Mouse (Mus musculus): ENCODE measurements around the gene Gm42688.

Gm42688 gene

DNA sequence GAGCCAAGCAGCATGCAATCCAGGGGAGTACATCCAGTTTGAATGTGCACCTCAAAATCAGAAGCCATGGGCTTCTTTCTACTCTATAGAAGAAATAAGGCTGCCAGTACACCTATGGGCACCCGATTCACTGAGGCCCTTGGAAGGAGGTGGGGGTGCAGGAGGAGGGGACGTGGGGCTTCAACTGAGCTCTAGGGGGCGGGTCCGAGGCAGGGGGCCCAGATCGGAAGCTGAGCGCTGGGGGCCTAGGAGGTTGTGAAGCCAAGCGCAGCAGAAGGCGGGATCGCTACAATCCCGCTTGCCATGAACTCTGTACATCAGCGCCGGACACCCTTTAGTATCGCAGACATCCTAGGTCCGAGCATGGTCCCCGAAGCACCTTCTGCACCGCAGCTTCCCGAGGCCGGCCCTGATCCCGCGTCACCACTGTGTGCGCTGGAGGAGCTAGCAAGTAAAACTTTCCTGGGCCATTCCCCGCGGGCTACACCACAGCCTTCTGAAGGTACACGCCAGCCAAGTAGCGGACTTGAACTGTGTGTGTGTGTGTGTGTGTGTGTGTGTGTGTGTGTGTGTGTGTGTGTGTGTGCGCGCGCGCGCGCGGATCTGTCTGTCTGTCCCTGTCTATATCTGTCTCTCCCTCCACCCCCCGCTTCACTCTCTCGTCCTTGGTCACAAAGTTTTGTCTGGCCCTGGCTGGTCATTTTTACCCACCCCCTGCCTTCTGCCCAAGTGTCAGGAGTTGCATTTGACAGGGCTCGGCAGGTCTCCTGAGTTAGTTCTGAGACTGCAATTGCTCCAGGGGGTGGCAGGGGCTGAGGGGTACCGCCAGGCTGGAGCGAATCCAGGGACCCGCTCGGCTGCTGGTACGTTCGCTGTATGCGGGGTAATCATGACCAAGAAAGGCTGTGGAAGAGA is 15.0 kb upstream of the Gm42688 start, which contains the start of gene Lbx2:
Gene Lbx2, plus strand, starts transcription at position 247 of the 915 bp plus-strand sequence.
- peak; percentile 54 for DNase-seq

DNA sequence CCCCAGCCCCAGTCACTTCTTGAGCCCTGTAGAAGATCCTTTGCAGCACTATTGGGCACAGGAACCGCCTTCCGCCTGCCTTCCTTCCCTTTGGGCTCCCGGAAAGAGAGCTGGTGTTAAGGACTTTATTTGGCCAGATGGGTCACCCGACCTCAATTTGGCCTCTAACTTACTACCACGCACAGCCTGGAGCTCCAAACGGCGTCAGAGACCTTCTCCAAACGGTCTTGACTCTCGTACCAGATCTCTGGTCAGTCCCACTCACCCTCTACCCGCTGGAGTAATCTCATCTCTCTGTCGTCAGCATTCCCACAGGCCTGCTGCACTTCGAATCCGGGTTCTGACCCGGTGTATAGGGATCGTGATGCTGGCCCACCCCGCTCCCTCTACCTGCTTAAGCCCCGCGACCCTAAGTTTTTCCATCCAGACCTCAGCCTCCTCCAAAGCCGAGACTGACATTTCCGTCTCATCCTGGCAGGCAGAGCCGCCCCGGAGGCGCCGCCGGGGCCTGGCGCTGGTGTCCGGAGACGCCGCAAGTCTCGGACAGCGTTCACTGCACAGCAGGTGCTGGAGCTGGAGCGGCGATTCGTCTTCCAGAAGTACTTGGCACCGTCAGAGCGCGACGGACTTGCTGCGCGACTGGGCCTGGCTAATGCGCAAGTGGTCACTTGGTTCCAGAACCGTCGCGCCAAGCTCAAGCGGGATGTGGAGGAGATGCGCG is 14.1 kb upstream of the Gm42688 start:
- DNase-seq, result no peak

DNA sequence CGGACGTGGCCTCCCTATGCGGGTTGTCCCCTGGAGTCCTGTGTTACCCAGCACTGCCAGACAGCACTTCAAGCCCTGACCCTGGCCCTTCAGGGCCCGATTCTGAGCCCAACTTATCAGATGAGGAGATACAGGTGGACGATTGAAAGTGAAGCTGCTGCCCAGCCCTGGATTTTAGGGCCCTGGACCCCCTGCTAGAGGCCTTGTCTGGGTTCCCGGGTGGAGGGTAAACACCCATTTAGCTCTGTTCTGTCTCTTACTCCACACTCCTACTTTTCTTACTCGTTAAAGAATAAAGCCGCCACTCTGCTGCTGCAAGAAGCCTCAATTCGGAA is 13.5 kb upstream of the Gm42688 start:
- no peak for DNase-seq

DNA sequence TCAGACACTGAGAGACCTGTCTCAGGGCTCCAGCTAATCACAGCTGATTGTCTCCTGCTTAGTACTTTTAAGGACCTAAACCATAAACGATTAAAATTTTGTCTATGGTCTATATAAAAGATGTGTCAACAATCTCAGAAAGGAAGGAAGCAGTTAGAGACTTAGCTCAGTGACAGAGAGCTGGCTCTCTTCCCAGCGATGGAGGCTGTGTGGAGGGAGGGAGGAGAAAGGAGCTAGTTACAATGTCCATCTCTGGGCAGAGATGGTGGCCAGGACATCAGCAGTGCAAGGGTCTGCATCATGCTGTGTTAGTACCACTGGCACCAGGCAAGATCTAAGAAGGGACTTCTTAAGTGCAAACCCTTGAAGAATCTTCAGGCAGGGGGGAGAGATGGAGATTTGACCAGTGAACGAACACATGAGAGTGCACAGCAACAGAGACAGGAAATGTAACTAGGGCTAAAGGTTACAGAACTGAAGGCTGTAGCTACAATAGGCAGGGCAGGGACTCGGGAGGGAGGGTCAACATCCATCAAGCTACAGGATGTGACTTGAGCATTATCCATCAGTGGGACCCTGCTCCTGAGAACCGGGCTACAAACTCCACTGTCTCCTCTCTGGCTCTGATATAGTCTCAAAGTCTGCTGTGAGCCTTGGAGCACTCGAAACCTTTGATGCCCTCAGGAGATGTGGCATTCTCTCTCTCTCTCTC is 8.8 kb upstream of the Gm42688 start:
- no peak for DNase-seq

DNA sequence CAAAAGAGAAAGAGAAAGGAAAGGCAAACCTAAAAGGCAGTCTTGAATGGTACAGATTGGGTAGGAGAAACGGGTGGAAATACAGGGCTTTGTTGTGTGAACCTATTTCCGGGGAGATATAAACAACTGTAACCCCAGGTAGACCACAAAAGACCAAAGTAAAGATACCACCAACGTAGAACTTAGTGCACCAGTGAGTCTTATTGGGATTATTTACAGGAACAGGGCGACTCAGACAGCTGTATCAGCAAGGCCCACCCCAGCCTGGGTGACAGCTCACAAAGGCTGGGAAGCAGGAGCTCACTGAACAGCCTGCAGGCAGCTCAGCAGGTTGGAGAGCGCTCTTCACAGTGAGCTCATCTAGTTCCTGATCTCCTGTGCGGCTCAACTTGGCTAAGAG is 5.4 kb upstream of the Gm42688 start:
- DNase-seq, result peak; percentile 59

DNA sequence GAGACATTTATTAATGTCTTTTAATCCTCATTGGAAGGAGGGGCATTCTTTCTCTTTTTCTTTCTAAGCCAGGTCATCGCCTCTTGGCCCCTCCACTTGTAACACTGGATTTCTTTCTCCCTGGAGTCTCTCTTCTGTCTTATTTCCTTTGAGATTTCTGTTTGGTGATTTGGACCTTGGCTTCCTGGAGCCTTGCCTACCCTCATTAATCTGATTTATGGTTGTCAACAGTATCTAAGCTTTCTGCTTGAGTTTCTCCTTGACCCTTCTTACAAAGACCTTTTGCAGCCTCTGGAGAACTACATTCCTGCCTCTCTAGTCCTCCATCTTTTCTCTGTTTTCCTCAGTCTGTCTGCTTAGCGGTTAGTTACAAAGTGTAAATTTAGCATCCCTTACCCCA is 3.0 kb upstream of the Gm42688 start:
- DNase-seq, result no peak

DNA sequence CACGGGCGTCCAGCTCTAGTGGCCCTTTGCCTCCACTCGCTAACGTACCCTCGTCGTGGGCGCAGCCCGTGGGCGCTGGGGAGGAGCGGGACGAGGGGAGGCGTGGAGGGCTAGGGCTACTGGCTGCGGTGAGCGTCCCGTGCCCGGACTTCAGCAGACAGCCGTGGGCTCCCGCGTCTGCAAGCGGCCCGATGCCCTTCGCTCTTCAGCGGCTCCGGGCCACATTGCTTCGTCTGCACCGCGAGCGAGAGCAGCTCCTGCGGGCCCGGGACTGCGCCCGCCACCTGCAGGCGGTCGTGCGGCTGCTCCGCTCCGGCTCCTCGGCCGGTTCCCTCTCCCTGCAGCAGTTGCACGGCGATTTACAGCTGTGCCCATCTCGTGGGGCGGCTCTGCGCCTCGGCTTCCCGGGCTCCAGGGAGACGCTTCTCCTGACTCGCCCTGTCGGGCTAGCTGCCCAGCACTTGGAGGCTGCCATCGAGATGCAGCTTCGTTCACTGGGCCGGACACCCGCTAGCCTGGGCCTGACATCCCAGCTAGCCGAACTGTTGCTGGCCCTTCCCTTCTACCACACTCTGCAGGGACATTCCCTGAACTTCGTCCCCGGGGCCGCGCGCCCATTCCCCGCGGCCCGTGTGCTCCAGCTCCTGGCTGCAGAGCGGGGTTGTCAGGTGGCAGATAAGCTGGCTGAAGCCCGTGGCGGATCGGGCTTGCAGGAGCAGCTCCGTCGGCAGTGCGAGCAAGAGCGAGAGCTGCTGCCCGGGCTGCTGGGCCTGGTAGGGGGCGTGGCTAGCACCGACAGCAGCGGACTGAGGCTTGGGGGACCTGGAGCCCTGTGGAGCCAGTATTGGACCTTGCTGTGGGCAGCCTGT is 505 bp downstream of the Gm42688 start:
- peak; percentile 86 for DNase-seq

DNA sequence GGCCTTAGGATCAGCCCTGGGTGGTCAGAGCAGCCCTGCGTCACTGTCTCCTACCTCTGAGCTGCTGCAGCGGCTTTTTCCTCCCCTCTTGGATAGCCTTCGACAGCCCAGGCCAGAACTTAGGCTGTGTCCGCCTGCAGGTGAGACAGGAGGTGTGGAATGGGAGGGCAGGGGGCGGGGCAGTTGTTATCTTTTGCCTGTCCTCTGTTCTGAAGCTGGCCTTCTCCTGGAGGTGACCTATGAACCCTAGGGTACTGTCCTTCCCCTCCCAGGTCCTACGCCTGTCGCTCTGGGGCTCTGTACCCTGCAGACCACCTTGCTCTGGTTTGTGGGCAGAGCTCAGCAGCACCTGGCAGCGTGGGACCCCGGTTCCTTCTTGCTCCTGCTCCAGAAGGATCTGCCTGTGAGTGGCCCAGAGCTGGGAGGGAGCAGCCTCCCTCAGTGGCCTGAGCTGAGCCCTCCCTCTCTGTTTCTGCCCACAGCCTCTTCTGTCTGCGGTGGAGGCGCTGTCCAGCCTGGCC is 1.8 kb downstream of the Gm42688 start:
- no peak for DNase-seq

DNA sequence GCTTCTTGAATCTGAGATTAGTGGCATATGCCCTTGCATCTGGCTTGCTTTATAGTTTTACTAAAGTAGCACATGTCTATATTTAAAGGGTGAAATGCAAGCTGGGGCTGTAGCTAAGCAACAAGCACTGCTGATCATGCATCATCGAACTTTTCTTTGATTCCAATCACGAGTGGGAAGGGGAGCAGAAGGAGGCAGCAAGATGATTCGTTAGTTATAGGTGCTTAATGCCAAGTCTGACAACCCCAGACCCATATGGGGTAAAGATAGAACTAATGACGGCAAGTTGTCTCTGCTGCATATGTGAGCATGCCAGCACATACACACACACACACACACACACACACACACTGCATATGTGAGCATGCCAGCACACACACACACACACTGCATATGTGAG is 2.7 kb downstream of the Gm42688 start:
- no peak for DNase-seq

DNA sequence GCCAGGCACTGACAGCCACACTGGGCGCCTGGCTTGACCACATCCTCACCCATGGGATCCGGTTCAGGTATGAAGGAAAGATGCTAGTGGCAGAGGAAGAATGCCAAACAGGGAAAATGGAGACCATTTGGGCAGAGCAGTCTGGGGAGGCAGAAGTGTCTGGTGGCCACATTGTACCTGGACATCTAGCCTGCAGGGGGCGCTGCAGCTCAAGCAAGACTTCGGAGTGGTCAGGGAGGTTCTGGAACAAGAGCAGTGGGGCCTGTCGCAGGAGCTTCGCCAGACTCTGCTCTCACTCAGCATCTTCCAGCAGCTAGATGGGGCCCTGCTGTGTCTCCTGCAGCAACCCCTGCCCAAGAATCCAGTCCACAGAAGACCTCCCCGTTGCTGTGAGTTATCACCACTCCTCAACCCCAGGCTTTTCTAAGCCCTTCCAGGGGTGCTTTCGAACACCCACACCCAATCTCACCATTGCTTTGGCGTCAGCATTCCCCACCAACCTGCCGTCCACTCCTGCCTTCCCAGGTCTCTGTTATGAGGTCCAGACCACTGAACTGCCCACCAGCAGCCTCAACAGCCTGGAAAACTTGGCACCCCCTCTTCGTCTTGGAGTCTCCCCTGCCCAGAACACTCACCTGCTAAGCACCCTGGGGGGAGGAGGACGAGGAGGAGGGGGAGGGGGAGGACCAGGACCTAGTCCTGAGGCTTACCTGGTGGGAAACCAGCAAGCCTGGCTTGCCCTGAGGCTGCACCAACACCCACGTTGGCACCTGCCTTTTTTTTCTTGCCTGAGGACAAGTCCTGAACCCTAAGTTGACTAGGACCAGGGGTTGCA is 6.4 kb downstream of the Gm42688 start:
- peak; percentile 87 for DNase-seq

DNA sequence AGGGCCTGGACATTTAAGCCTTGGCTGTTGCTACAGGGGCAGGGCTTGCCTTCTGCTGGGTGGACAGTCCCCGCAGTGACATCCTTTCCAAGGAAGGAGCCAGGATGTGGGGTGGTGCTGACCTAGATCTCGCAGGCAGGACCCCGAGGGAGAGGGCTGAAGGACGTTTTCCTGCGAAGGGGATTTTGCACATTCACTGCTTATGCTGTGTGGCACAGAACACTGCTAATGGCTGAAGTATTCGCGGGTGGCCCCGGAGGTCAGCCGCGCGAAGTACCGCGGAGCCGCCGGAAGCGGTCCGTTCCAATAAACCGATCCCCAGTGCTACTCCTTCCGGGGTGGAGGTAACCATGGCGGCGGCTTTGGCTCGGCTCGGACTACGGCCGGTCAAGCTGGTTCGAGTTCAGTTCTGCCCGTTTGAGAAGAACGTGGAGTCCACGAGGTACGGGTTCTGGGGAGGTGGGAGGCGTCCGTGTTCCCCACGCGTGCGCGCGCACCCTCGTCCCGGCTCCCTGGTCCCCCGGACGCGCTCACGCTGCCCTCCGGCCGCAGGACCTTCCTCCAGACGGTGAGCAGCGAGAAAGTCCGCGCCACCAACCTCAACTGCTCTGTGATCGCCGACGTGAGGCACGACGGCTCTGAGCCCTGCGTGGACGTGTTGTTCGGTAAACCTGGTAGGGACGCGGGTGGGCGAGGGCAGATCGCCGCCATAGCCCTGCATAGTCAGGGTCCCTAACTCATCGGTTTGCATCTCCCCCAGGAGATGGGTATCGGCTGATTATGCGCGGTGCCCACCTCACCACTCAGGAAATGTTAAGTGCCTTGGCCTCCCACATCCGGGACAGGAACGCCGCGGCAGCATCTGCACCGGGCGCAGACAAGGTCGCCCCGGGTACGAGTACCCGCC is 7.6 kb downstream of the Gm42688 start, which contains the start of gene Mrpl53:
Gene Mrpl53, plus strand, starts transcription at position 279 of the 907 bp plus-strand sequence.
- DNase-seq, result peak; percentile 77

DNA sequence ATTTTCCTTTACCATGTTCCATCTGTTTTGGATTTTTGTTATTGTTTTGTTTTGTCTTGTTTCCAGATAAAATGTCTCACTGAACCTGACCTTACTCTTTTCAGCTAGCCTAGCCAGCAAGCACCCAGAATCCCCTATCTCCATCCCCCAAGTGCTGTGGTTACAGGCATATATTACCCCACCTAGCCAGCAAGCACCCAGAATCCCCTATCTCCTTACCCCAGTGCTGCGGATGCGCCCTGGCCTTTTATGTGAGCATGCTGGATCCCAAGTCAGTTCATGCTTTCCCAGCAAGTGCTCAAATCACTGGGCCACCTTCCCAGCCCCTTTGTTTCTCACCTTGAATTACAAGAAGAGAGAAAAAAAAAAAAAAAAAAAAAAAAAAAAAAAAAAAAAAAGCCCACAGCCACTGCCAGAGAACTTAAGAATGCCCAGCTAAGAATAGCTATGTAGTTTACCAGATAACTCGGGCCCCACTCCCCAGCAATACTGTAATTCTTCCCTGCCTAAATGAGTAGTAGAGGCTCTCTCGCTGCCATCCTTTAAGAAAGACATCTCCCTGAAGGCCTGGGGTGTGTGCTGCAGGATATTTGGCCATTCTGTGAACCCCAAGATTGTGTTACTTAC is 10.2 kb downstream of the Gm42688 start:
- no peak for DNase-seq

DNA sequence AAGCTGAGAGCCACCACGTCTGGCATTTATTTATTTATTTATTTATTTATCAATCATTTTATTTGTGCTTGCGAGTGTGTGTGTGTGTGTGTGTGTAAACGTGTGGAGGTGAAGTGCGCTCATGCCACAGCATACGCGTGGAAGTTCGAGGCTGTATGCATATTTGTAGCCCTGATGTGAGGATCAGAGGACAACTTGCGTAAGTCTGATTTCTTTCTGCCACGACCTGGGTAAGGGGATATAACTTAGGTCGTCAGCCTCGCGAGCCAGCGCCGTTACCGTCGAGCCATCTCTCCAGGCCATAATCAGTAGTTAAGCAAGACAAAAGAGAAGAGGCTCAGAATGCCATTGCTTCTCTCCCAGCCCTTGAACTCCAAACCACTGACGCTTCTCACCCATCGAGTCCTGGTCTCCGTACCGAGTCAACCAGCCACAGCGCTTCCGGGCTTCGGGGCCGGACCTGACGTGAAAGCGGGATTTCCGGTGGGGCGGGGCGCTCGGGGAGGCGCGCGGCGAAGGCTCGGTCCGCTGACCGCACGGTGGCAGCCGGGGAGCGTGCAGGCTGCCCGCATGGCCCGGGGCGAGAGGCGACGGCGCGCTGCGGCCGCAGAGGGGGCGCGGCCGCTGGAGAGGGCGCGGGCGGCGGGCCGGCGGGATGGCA is 13.7 kb downstream of the Gm42688 start, which contains the start of gene Mogs:
Gene Mogs, plus strand, starts transcription at position 486 of the 661 bp plus-strand sequence.
- peak; percentile 95 for DNase-seq

DNA sequence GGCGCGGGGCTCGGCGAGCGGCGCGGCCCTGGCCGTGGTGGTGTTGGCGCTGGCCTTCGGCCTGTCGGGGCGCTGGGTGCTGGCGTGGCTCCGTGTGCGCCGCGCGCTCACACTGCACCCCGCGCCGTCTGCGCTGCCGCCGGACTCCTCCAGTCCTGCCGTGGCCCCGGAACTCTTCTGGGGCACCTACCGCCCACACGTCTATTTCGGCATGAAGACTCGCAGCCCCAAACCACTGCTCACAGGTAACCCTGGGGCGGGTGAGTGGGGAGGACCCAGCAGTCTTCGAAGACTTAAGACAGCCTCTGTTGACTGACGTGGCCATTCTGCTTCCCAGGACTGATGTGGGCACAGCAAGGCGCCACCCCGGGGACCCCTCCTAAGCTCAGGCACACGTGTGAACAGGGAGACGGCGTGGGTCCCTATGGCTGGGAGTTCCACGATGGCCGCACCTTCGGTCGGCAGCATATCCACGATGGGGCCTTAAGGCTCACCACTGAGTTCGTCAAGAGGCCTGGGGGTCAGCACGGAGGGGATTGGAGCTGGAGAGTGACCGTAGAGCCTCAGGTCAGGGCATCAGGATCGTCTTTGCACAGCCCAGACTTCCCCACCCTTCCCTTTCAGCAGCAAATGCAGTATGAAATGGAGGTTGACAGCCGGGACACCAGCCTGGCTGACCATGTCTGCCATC is 14.4 kb downstream of the Gm42688 start:
- peak; percentile 52 for DNase-seq

DNA sequence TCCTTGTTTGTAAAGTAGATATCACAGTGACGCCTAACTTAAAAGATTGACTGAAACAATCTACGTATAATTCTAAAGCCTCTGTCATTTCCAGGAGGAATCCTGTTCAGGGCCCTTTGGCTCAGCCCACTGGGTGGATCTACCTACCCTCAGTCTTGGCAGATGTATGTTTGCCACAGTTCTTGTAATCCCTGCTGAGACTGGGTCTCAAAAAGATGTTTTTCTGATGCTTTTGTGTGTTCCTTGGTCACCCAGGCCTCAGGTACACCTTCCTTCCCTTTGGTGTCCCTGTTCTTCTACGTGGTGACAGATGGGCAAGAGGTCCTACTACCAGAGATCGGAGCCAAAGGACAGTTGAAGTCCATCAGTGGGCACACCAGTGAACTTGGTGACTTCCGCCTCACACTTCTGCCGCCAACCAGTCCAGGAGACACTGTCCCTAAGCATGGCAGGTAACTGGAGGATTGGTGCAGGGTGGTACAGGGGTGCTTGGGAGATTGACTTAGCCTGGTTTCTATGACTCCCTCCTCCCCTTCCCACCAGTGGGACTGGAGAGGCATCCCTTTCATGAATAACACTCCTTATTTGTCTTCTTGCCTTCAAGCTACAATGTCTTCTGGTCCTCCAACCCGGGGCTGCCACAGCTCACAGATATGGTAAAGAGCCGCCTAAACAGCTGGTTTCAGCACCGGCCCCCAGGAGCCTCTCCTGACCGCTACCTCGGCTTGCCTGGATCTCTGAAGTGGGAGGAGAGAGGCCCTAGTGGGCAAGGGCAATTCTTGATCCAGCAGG is 15.2 kb downstream of the Gm42688 start:
- DNase-seq, result no peak

DNA sequence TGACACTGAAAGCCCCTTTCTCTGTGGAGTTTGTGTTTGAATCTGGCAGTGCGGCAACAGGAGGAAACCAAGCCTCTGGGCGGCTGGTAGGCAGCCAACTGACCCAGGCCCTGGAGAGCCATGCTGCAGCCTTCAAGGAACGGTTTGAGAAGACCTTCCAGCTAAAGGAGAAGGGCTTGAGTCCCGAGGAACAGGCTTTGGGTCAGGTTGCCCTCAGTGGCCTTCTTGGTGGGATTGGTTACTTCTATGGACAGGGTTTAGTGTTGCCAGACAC is 15.7 kb downstream of the Gm42688 start:
- DNase-seq, result no peak

DNA sequence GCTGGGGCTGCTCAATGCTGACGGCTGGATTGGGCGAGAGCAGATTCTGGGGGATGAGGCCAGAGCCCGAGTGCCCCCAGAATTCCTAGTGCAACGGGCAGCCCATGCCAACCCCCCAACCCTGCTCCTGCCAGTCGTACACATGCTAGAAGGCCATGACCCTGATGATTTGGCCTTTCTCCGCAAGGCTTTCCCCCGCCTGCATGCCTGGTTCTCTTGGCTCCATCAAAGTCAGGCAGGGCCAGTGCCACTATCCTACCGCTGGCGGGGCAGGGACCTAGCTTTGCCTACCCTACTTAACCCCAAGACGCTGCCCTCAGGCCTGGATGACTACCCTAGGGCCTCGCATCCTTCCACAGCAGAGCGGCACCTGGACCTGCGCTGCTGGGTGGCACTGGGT is 16.2 kb downstream of the Gm42688 start:
- no peak for DNase-seq

DNA sequence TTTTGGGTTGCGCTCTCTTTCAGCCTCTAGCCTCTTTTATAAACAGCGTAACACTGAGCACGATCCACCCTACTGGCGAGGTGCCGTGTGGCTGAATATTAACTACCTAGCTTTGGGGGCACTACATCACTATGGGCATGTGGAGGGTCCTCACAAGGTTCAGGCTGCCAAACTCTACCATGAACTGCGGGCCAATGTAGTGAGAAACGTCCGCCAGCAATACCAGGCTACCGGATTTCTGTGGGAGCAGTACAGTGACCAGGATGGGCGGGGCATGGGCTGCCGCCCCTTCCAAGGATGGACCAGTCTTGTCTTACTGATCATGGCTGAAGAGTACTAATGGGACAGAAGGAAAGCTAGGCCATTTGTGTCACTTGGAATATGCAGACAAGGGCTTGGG is 17.0 kb downstream of the Gm42688 start:
- DNase-seq, result no peak

Measured in thymus, postnatal 14 days (tissue).